Mouse (Mus musculus): ENCODE measurements around the gene Ncstn.

DNA sequence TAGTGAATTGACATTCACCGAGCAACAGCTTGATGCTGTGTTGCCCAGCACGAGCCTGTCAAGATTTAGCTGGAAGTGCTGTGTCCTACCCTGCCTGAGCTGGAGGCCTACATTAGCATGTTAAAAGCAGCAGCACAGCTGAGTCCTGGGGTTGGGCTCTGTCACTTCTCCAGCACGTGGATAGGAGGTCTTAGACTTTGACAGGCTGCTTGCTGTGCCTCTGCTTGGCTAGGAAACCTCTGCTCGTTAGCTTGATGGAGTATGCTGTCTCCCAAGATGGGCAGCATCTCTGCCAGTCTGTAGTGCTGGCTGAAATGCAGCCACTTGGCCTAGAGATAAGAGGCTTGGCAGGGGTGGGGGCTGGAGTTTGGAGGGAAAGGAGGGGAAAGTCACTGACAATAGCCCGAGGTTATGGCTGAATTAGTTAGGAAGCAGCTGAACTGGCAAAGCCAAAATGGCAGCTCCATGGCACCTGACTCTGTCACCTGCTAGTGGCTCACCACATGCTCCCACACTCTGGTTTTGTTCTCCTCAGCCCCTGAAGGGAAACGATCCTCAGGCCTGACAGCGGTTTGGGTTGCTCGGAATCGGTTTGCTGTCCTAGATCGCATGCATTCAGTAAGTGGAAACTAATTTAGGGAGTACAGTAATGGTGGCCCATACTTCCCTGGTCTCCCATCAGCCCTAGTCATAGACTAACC lies 25.3 kb upstream of the Ncstn start:
- no peak for TF ChIP-seq CTCF (conservative IDR thresholded peaks at IDR 0.05 in 1 of 2, IDR thresholded peaks at IDR 0.05 in 1 of 2; ENCODE audit: low read depth in 2 of 2, low read length in 2 of 2)
- TF ChIP-seq POLR2A (IDR thresholded peaks at IDR 0.05; ENCODE audit: low read depth, low read length), result no peak
- no peak for TF ChIP-seq UBTF (IDR thresholded peaks at IDR 0.05; ENCODE audit: low read depth, low read length)
- no peak for TF ChIP-seq CHD2 (IDR thresholded peaks at IDR 0.05; ENCODE audit: low read length)
- TF ChIP-seq MAFK (IDR thresholded peaks at IDR 0.05; ENCODE audit: insufficient replicate concordance, low read length), result no peak

All from CH12.LX (cell line).